Mouse (Mus musculus): ENCODE results near the gene Hsd11b1. TPM values are rescaled to one million over a fixed set of nuclear protein-coding genes. Genes with fewer than 3 reads are reported as not detected.
"Not testable (repeated sequence)": the region's sequence is repeated elsewhere in the genome, so short reads cannot be mapped to it uniquely, and the experiment has no call there.

The Hsd11b1 gene
- polyA plus RNA-seq, 1 experiment from 2014 or later = 184 TPM

- DNase-seq (ENCODE audit: low spot score) = no peak
- TF ChIP-seq EP300 (IDR thresholded peaks at IDR 0.05) (no peak), CTCF (IDR thresholded peaks at IDR 0.05) (no peak)
- 81% methylated on average over 9 of the region's 9 CpGs for WGBS
Observed at GRCm38 (mm10) chr1:193259559-193259958, 4.3 kb downstream of the Hsd11b1 start.

DNA sequence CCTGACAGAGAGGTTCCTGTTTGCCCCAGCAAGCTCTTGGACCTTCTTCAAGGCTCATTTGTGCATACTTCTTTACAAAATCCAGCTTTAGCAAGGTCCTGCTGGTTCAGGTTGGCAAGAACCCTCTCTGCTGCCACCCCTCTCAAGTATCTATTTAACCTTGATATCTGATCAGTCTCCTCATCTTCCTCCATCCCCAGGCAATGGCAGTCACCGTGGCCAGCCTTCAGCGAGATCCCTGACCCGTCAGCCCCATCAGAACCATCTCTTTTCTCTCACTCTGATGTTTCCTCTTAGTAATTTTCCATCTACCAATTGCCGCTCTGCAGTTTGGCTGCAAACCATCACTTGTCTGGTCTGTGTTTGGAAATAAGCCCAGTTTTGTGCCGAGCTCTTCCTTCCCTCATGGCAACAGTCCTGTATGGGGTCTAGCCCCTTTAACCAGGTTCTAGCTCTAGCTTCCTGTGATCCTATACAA, 7.2 kb downstream of the Hsd11b1 start:
- WGBS = 28% methylated on average over 5 of the region's 5 CpGs
- 0 out of 2 replicates have a peak overlapping the region, but pooled peaks have one; percentile 21 for H3K27ac ChIP-seq (ENCODE audit: low read length)

More at GRCm38 (mm10) chr1:193259559-193259958, 4.3 kb downstream of the Hsd11b1 start:
- no peak for ATAC-seq
- Histone ChIP-seq H3K27ac (ENCODE audit: low read length) (no peak overlapping the region), H3K4me1 (ENCODE audit: insufficient read depth, low read depth, low read length) (peaks cover 5% of the 10 kb centered on the region; the same call in 1 of the 2 replicates), H3K36me3 (ENCODE audit: insufficient read depth, low read length) (no peaks in the 10 kb centered on the region), H3K4me2 (replicated peaks; ENCODE audit: low read depth, low read length) (no peak overlapping the region), H3K4me3 (ENCODE audit: low read depth, low read length) (no peak overlapping the region), H3K27me3 (replicated peaks; ENCODE audit: insufficient read depth, low read length) (no peaks in the 10 kb centered on the region), H3K9me3 (ENCODE audit: low read length) (no peaks in the 10 kb centered on the region), H3K9ac (replicated peaks; ENCODE audit: low read depth) (no peak overlapping the region)

GRCm38 (mm10) chr1:193256289-193256577, 7.6 kb downstream of the Hsd11b1 start:
- H3K27ac ChIP-seq (ENCODE audit: low read length) = no peak overlapping the region
- H3K36me3 ChIP-seq (ENCODE audit: insufficient read depth, low read length) = no peaks in the 10 kb centered on the region
- H3K9me3 ChIP-seq (ENCODE audit: low read length) = no peaks in the 10 kb centered on the region
- H3K9ac ChIP-seq (replicated peaks; ENCODE audit: low read depth) = no peak overlapping the region
- 0 out of 2 replicates have a peak, but pooled peaks have one; percentile 18 for ATAC-seq
- H3K4me2 ChIP-seq (replicated peaks; ENCODE audit: low read depth, low read length) = no peak overlapping the region
- TF ChIP-seq CTCF (IDR thresholded peaks at IDR 0.05) (no peak), EP300 (IDR thresholded peaks at IDR 0.05) (no peak)
- H3K27me3 ChIP-seq (replicated peaks; ENCODE audit: insufficient read depth, low read length) = no peaks in the 10 kb centered on the region
- DNase-seq (ENCODE audit: low spot score) = no peak
- H3K4me3 ChIP-seq (ENCODE audit: low read depth, low read length) = no peak overlapping the region
- H3K4me1 ChIP-seq (ENCODE audit: insufficient read depth, low read depth, low read length) = no peaks in the 10 kb centered on the region; the same call in 1 of the 2 replicates

More for the DNA sequence above, 7.2 kb downstream of the Hsd11b1 start:
- Histone ChIP-seq H3K36me3 (ENCODE audit: insufficient read depth, low read length) (no peaks in the 10 kb centered on the region), H3K4me1 (ENCODE audit: insufficient read depth, low read depth, low read length) (peaks cover under 1% of the 10 kb centered on the region; the same call in 1 of the 2 replicates), H3K4me2 (replicated peaks; ENCODE audit: low read depth, low read length) (no peak overlapping the region), H3K27me3 (replicated peaks; ENCODE audit: insufficient read depth, low read length) (no peaks in the 10 kb centered on the region), H3K4me3 (ENCODE audit: low read depth, low read length) (no peak overlapping the region), H3K9me3 (ENCODE audit: low read length) (no peaks in the 10 kb centered on the region), H3K9ac (replicated peaks; ENCODE audit: low read depth) (no peak overlapping the region)
- TF ChIP-seq CTCF (IDR thresholded peaks at IDR 0.05) (no peak), EP300 (IDR thresholded peaks at IDR 0.05) (no peak)
- ATAC-seq (0 out of 2 replicates have a peak, but pooled peaks have one; percentile 11), DNase-seq (ENCODE audit: low spot score) (peak; percentile 51)

GRCm38 (mm10) chr1:193255488-193256288, 8.2 kb downstream of the Hsd11b1 start:
- Histone ChIP-seq H3K27me3 (replicated peaks; ENCODE audit: insufficient read depth, low read length) (no peaks in the 10 kb centered on the region), H3K27ac (ENCODE audit: low read length) (no peak overlapping the region), H3K36me3 (ENCODE audit: insufficient read depth, low read length) (no peaks in the 10 kb centered on the region), H3K4me1 (ENCODE audit: insufficient read depth, low read depth, low read length) (no peaks in the 10 kb centered on the region), H3K4me2 (replicated peaks; ENCODE audit: low read depth, low read length) (no peak overlapping the region), H3K9ac (replicated peaks; ENCODE audit: low read depth) (no peak overlapping the region), H3K9me3 (ENCODE audit: low read length) (no peaks in the 10 kb centered on the region), H3K4me3 (ENCODE audit: low read depth, low read length) (no peak overlapping the region)
- DNase-seq (ENCODE audit: low spot score) = peak; percentile 83
- ATAC-seq = peak; percentile 35
- TF ChIP-seq CTCF (IDR thresholded peaks at IDR 0.05) = peak; percentile 76
- no peak; the same call in 1 of the 2 replicates for TF ChIP-seq EP300 (IDR thresholded peaks at IDR 0.05)
- WGBS = 33% methylated on average over 3 of the region's 3 CpGs

DNA sequence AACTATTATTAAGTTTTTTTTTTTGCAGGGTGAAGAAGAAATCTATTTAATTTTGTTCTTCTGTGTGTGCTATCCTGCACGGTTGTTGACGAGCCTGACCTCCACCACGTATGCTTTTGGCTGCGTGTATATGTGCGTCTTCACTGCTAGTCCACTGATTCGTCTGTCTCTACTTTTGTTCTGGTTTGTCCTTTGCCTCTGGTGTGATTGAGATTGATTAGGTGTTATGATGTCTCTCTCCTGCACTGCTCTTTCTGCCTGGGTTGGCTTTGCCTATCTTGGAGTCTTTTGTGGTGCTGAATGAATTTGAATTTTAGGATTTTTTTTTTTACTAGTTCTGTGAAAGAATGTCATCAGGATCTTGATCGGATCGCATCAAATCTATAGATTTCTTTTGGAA, 8.8 kb downstream of the Hsd11b1 start:
- DNase-seq (ENCODE audit: low spot score) (peak; percentile 52), ATAC-seq (peak; percentile 57; the same call in 1 of the 2 replicates)
- no peak overlapping the region for H3K4me2 ChIP-seq (replicated peaks; ENCODE audit: low read depth, low read length)
- no peak overlapping the region for H3K4me3 ChIP-seq (ENCODE audit: low read depth, low read length)
- no peak overlapping the region for H3K27ac ChIP-seq (ENCODE audit: low read length)
- no peaks in the 10 kb centered on the region for H3K9me3 ChIP-seq (ENCODE audit: low read length)
- no peaks in the 10 kb centered on the region for H3K27me3 ChIP-seq (replicated peaks; ENCODE audit: insufficient read depth, low read length)
- H3K9ac ChIP-seq (replicated peaks; ENCODE audit: low read depth) = no peak overlapping the region
- TF ChIP-seq CTCF (IDR thresholded peaks at IDR 0.05) (no peak), EP300 (IDR thresholded peaks at IDR 0.05) (no peak)
- no peaks in the 10 kb centered on the region for H3K4me1 ChIP-seq (ENCODE audit: insufficient read depth, low read depth, low read length)
- no peaks in the 10 kb centered on the region for H3K36me3 ChIP-seq (ENCODE audit: insufficient read depth, low read length)
- WGBS = 31% methylated on average over 8 of the region's 8 CpGs

DNA sequence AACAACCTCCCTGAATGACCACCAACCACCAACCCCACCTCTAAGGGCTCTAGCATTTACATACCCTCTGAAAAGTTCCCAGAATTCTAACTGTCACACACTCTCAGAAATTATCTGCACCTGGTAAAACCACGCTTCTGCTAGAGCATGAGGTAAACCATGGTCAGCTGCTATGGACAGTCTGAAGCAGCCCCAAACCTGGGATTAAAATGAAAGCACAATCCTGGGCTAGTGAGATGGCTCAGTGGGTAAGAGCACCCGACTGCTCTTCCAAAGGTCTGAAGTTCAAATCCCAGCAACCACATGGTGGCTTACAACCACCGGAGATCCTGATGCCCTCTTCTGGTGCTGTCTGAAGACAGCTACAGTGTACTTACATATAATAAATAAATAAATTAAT, 10.0 kb downstream of the Hsd11b1 start:
- not testable (repeated sequence) for H3K4me2 ChIP-seq (replicated peaks; ENCODE audit: low read depth, low read length); ATAC-seq; DNase-seq (ENCODE audit: low spot score); H3K27ac ChIP-seq (ENCODE audit: low read length); H3K27me3 ChIP-seq (replicated peaks; ENCODE audit: insufficient read depth, low read length); H3K4me3 ChIP-seq (ENCODE audit: low read depth, low read length); H3K9me3 ChIP-seq (ENCODE audit: low read length); H3K9ac ChIP-seq (replicated peaks; ENCODE audit: low read depth); H3K4me1 ChIP-seq (ENCODE audit: insufficient read depth, low read depth, low read length); H3K36me3 ChIP-seq (ENCODE audit: insufficient read depth, low read length)
- WGBS = 65% methylated on average over 3 of the region's 3 CpGs
